Mouse (Mus musculus): ENCODE measurements around the gene Slc30a9. TPM values are rescaled to one million over a fixed set of nuclear protein-coding genes. Genes with fewer than 3 reads are reported as not detected.

Slc30a9 gene
- polyA plus RNA-seq, 1 experiment from 2014 or later = 151 TPM

GRCm38 (mm10) chr5:67340811-67341210, 34.1 kb downstream of the Slc30a9 start:
- no peak overlapping the region for H3K27ac ChIP-seq
- no peak overlapping the region for H3K4me3 ChIP-seq
- WGBS = 89% methylated on average over 6 of the region's 6 CpGs
- no peak overlapping the region for H3K9ac ChIP-seq
- no peak overlapping the region for H3K4me2 ChIP-seq (replicated peaks)
- H3K27me3 ChIP-seq = no peaks in the 10 kb centered on the region
- peaks cover 38% of the 10 kb centered on the region for H3K36me3 ChIP-seq
- H3K4me1 ChIP-seq = no peaks in the 10 kb centered on the region
- H3K9me3 ChIP-seq (replicated peaks) = no peaks in the 10 kb centered on the region
- ATAC-seq (ENCODE audit: low FRiP score) = no peak

- Histone ChIP-seq H3K27me3 (no peaks in the 10 kb centered on the region), H3K36me3 (peaks cover 68% of the 10 kb centered on the region), H3K9me3 (replicated peaks) (no peaks in the 10 kb centered on the region), H3K27ac (no peak overlapping the region), H3K9ac (no peak overlapping the region), H3K4me1 (no peaks in the 10 kb centered on the region), H3K4me2 (replicated peaks) (no peak overlapping the region), H3K4me3 (no peak overlapping the region)
- ATAC-seq (ENCODE audit: low FRiP score) = no peak
- WGBS = 94% methylated on average over 2 of the region's 2 CpGs
Measured at GRCm38 (mm10) chr5:67347060-67347459, 40.3 kb downstream of the Slc30a9 start.

- Histone ChIP-seq H3K27ac (no peak overlapping the region), H3K27me3 (no peaks in the 10 kb centered on the region), H3K4me3 (no peak overlapping the region), H3K4me1 (no peaks in the 10 kb centered on the region), H3K9ac (no peak overlapping the region), H3K9me3 (replicated peaks) (no peaks in the 10 kb centered on the region), H3K36me3 (peaks cover 66% of the 10 kb centered on the region), H3K4me2 (replicated peaks) (no peak overlapping the region)
- 80% methylated on average over 10 of the region's 10 CpGs for WGBS
- no peak for ATAC-seq (ENCODE audit: low FRiP score)
Measured at GRCm38 (mm10) chr5:67348949-67349348, 42.2 kb downstream of the Slc30a9 start.

- no peaks in the 10 kb centered on the region for H3K4me1 ChIP-seq
- no peak overlapping the region for H3K27ac ChIP-seq
- 93% methylated on average over 10 of the region's 10 CpGs for WGBS
- no peak overlapping the region for H3K9ac ChIP-seq
- no peaks in the 10 kb centered on the region for H3K36me3 ChIP-seq
- no peak for ATAC-seq (ENCODE audit: low FRiP score)
- H3K9me3 ChIP-seq (replicated peaks) = no peaks in the 10 kb centered on the region
- H3K27me3 ChIP-seq = no peaks in the 10 kb centered on the region
- H3K4me2 ChIP-seq (replicated peaks) = no peak overlapping the region
- H3K4me3 ChIP-seq = no peak overlapping the region
Measured at GRCm38 (mm10) chr5:67362316-67362715, 55.6 kb downstream of the Slc30a9 start.

GRCm38 (mm10) chr5:67362931-67363330, 56.2 kb downstream of the Slc30a9 start:
- no peaks in the 10 kb centered on the region for H3K36me3 ChIP-seq
- no peaks in the 10 kb centered on the region for H3K9me3 ChIP-seq (replicated peaks)
- ATAC-seq (ENCODE audit: low FRiP score) = no peak
- H3K9ac ChIP-seq = no peak overlapping the region
- no peaks in the 10 kb centered on the region for H3K27me3 ChIP-seq
- WGBS = 71% methylated on average over 2 of the region's 2 CpGs
- H3K4me1 ChIP-seq = no peaks in the 10 kb centered on the region
- H3K27ac ChIP-seq = no peak overlapping the region
- H3K4me2 ChIP-seq (replicated peaks) = no peak overlapping the region
- no peak overlapping the region for H3K4me3 ChIP-seq

- no peak overlapping the region for H3K4me2 ChIP-seq (replicated peaks)
- H3K4me1 ChIP-seq = no peaks in the 10 kb centered on the region
- H3K4me3 ChIP-seq = no peak overlapping the region
- WGBS = 84% methylated on average over 8 of the region's 8 CpGs
- no peak overlapping the region for H3K9ac ChIP-seq
- H3K27ac ChIP-seq = no peak overlapping the region
- no peaks in the 10 kb centered on the region for H3K27me3 ChIP-seq
- no peaks in the 10 kb centered on the region for H3K36me3 ChIP-seq
- H3K9me3 ChIP-seq (replicated peaks) = no peaks in the 10 kb centered on the region
- no peak for ATAC-seq (ENCODE audit: low FRiP score)
Measured at GRCm38 (mm10) chr5:67377044-67377621, 70.4 kb downstream of the Slc30a9 start.

GRCm38 (mm10) chr5:67381690-67382089, 74.9 kb downstream of the Slc30a9 start:
- Histone ChIP-seq H3K4me1 (no peaks in the 10 kb centered on the region), H3K27ac (no peak overlapping the region), H3K4me3 (no peak overlapping the region), H3K36me3 (no peaks in the 10 kb centered on the region), H3K9ac (no peak overlapping the region), H3K9me3 (replicated peaks) (no peaks in the 10 kb centered on the region), H3K27me3 (no peaks in the 10 kb centered on the region), H3K4me2 (replicated peaks) (no peak overlapping the region)
- 57% methylated on average over 2 of the region's 2 CpGs for WGBS
- peak; percentile 46; the same call in 1 of the 2 replicates for ATAC-seq (ENCODE audit: low FRiP score)

GRCm38 (mm10) chr5:67382556-67382955, 75.8 kb downstream of the Slc30a9 start:
- Histone ChIP-seq H3K4me3 (no peak overlapping the region), H3K9ac (no peak overlapping the region), H3K27ac (no peak overlapping the region), H3K27me3 (no peaks in the 10 kb centered on the region), H3K4me1 (no peaks in the 10 kb centered on the region), H3K4me2 (replicated peaks) (no peak overlapping the region), H3K9me3 (replicated peaks) (no peaks in the 10 kb centered on the region), H3K36me3 (no peaks in the 10 kb centered on the region)
- 91% methylated on average over 7 of the region's 7 CpGs for WGBS
- no peak for ATAC-seq (ENCODE audit: low FRiP score)

GRCm38 (mm10) chr5:67393951-67394350, 87.2 kb downstream of the Slc30a9 start:
- 88% methylated on average over 6 of the region's 6 CpGs for WGBS
- no peak for ATAC-seq (ENCODE audit: low FRiP score)

GRCm38 (mm10) chr5:67395211-67395851, 88.6 kb downstream of the Slc30a9 start:
- Histone ChIP-seq H3K9me3 (replicated peaks) (no peaks in the 10 kb centered on the region), H3K4me3 (no peak overlapping the region), H3K9ac (no peak overlapping the region), H3K4me2 (replicated peaks) (no peak overlapping the region), H3K27ac (no peak overlapping the region), H3K36me3 (peaks cover 18% of the 10 kb centered on the region), H3K27me3 (no peaks in the 10 kb centered on the region), H3K4me1 (no peaks in the 10 kb centered on the region)
- ATAC-seq (ENCODE audit: low FRiP score) = no peak
- WGBS = 92% methylated on average over 11 of the region's 11 CpGs

More at GRCm38 (mm10) chr5:67393951-67394350, 87.2 kb downstream of the Slc30a9 start:
- H3K27me3 ChIP-seq = no peaks in the 10 kb centered on the region
- no peak overlapping the region for H3K4me2 ChIP-seq (replicated peaks)
- H3K9ac ChIP-seq = no peak overlapping the region
- H3K27ac ChIP-seq = no peak overlapping the region
- no peaks in the 10 kb centered on the region for H3K9me3 ChIP-seq (replicated peaks)
- H3K36me3 ChIP-seq = peaks cover 14% of the 10 kb centered on the region
- no peaks in the 10 kb centered on the region for H3K4me1 ChIP-seq
- no peak overlapping the region for H3K4me3 ChIP-seq

- no peak for ATAC-seq (ENCODE audit: low FRiP score)
- H3K4me3 ChIP-seq = no peak overlapping the region
- 81% methylated on average over 14 of the region's 14 CpGs for WGBS
- H3K4me2 ChIP-seq (replicated peaks) = no peak overlapping the region
- no peak overlapping the region for H3K27ac ChIP-seq
- no peaks in the 10 kb centered on the region for H3K9me3 ChIP-seq (replicated peaks)
- no peak overlapping the region for H3K9ac ChIP-seq
- H3K36me3 ChIP-seq = peaks cover 18% of the 10 kb centered on the region
- no peaks in the 10 kb centered on the region for H3K27me3 ChIP-seq
- H3K4me1 ChIP-seq = no peaks in the 10 kb centered on the region
Measured at GRCm38 (mm10) chr5:67397186-67397585, 90.4 kb downstream of the Slc30a9 start.

GRCm38 (mm10) chr5:67399876-67400607, 93.3 kb downstream of the Slc30a9 start:
- Histone ChIP-seq H3K4me1 (no peaks in the 10 kb centered on the region), H3K4me3 (no peak overlapping the region), H3K9me3 (replicated peaks) (no peaks in the 10 kb centered on the region), H3K9ac (no peak overlapping the region), H3K4me2 (replicated peaks) (no peak overlapping the region), H3K27ac (no peak overlapping the region), H3K36me3 (peaks cover 32% of the 10 kb centered on the region), H3K27me3 (no peaks in the 10 kb centered on the region)
- ATAC-seq (ENCODE audit: low FRiP score) = 0 out of 2 replicates have a peak, but pooled peaks have one; percentile 35
- WGBS = 85% methylated on average over 28 of the region's 28 CpGs
